Mouse (Mus musculus): ENCODE measurements around the gene Lrrc20. TPM values are rescaled to one million over a fixed set of nuclear protein-coding genes. Genes with fewer than 3 reads are reported as not detected.

Lrrc20 gene
- total RNA-seq, 1 experiment: 2.1 TPM

DNA sequence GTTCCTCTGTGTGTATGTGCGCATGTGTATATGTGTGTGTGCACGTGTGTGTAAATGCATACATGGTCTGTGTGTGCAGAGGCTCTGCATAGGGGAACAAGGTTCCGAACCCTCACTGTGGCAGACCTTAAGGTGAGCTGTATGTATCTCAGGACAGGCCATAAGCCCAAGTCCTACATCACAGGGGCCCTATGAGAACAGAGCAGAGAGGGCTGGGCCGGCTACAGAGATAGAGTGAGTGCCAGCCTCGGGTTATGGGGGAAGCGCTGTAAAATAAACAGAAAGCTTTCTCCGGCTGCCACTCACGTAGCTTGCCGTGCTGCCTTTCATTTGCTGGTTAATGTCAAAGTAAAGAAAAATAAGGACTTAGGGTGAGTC, 69.3 kb downstream of the Lrrc20 start:
- Histone ChIP-seq H3K27ac (ENCODE audit: insufficient read depth, low read depth, low read length, poor library complexity, severe bottlenecking) (no peak overlapping the region), H3K4me3 (ENCODE audit: insufficient read depth in 1 of 2, low read depth in 1 of 2, low read length in 2 of 2, poor library complexity in 1 of 2, severe bottlenecking in 1 of 2) (no peak overlapping the region), H3K36me3 (ENCODE audit: control insufficient read depth, insufficient read depth, low read length, poor library complexity, severe bottlenecking) (no peaks in the 10 kb centered on the region; the same call in 1 of the 2 replicates), H3K9me3 (ENCODE audit: control insufficient read depth, insufficient read depth, low read depth, low read length) (no peaks in the 10 kb centered on the region), H3K9ac (ENCODE audit: insufficient read depth, low read depth, low read length, poor library complexity, severe bottlenecking) (no peak overlapping the region), H3K4me1 (ENCODE audit: control insufficient read depth in 2 of 2, insufficient read depth in 2 of 2, low read length in 2 of 2, poor library complexity in 1 of 2) (peaks cover 0 to 4% of the 10 kb centered on the region in 2 experiments; a peak in 1 of 4 replicates)
- TF ChIP-seq ZNF384 (IDR thresholded peaks at IDR 0.05; ENCODE audit: low read depth, low read length): no peak
- no peak for TF ChIP-seq ZC3H11A (IDR thresholded peaks at IDR 0.05; ENCODE audit: borderline replicate concordance, low read depth, low read length)
- TF ChIP-seq CHD2 (IDR thresholded peaks at IDR 0.05; ENCODE audit: low read depth, low read length): no peak
- TF ChIP-seq MAFK (IDR thresholded peaks at IDR 0.05; ENCODE audit: insufficient read depth, low read depth, low read length): no peak
- no peak for TF ChIP-seq HCFC1 (IDR thresholded peaks at IDR 0.05; ENCODE audit: borderline replicate concordance, insufficient read depth, low read length)
- in situ Hi-C loops (cut with MboI; ENCODE audit: low sequenced_read_pairs in 2 of 2, unreplicated experiment in 2 of 2): no loop called here
- no peak for DNase-seq (ENCODE audit: low read depth, low spot score)

DNA sequence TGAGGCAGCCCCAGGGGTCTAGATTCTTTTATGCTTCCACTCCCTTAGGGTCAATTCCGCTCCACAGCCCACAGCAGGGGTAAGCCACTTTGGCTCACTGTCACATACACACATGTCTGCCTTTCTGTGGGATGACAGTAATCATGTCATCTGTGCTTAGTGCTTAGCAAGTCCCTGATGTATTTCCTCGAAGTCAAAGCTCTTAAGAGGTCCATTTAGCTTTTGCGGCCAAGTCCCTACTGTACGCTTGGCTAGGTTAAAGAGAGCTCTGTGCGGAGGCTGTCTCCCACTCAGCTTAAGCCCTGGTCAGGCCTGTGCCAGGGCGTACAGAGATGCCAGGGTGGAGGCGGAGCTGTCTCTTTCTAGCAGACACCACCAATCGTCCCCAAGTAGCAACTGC, 74.5 kb downstream of the Lrrc20 start:
- Histone ChIP-seq H3K9me3 (ENCODE audit: control insufficient read depth, insufficient read depth, low read depth, low read length) (no peaks in the 10 kb centered on the region), H3K36me3 (ENCODE audit: control insufficient read depth, insufficient read depth, low read length, poor library complexity, severe bottlenecking) (no peaks in the 10 kb centered on the region; the same call in 1 of the 2 replicates), H3K27ac (ENCODE audit: insufficient read depth, low read depth, low read length, poor library complexity, severe bottlenecking) (no peak overlapping the region), H3K9ac (ENCODE audit: insufficient read depth, low read depth, low read length, poor library complexity, severe bottlenecking) (no peak overlapping the region), H3K4me3 (ENCODE audit: insufficient read depth in 1 of 2, low read depth in 1 of 2, low read length in 2 of 2, poor library complexity in 1 of 2, severe bottlenecking in 1 of 2) (no peak overlapping the region), H3K4me1 (ENCODE audit: control insufficient read depth in 2 of 2, insufficient read depth in 2 of 2, low read length in 2 of 2, poor library complexity in 1 of 2) (no peaks in the 10 kb centered on the region)
- in situ Hi-C loops (cut with MboI; ENCODE audit: low sequenced_read_pairs in 2 of 2, unreplicated experiment in 2 of 2): no loop called here
- TF ChIP-seq HCFC1 (IDR thresholded peaks at IDR 0.05; ENCODE audit: borderline replicate concordance, insufficient read depth, low read length) (no peak), MAFK (IDR thresholded peaks at IDR 0.05; ENCODE audit: insufficient read depth, low read depth, low read length) (no peak), ZNF384 (IDR thresholded peaks at IDR 0.05; ENCODE audit: low read depth, low read length) (no peak), CHD2 (IDR thresholded peaks at IDR 0.05; ENCODE audit: low read depth, low read length) (no peak), ZC3H11A (IDR thresholded peaks at IDR 0.05; ENCODE audit: borderline replicate concordance, low read depth, low read length) (no peak)
- no peak for DNase-seq (ENCODE audit: low read depth, low spot score)

- in situ Hi-C loops (cut with MboI; ENCODE audit: low sequenced_read_pairs in 2 of 2, unreplicated experiment in 2 of 2): no loop called here
- DNase-seq (ENCODE audit: low read depth, low spot score): no peak
- Histone ChIP-seq H3K36me3 (ENCODE audit: control insufficient read depth, insufficient read depth, low read length, poor library complexity, severe bottlenecking) (no peaks in the 10 kb centered on the region; the same call in 1 of the 2 replicates), H3K4me3 (ENCODE audit: insufficient read depth in 1 of 2, low read depth in 1 of 2, low read length in 2 of 2, poor library complexity in 1 of 2, severe bottlenecking in 1 of 2) (no peak overlapping the region), H3K27ac (ENCODE audit: insufficient read depth, low read depth, low read length, poor library complexity, severe bottlenecking) (no peak overlapping the region), H3K9ac (ENCODE audit: insufficient read depth, low read depth, low read length, poor library complexity, severe bottlenecking) (no peak overlapping the region), H3K4me1 (ENCODE audit: control insufficient read depth in 2 of 2, insufficient read depth in 2 of 2, low read length in 2 of 2, poor library complexity in 1 of 2) (no peaks in the 10 kb centered on the region), H3K9me3 (ENCODE audit: control insufficient read depth, insufficient read depth, low read depth, low read length) (no peaks in the 10 kb centered on the region)
- TF ChIP-seq CHD2 (IDR thresholded peaks at IDR 0.05; ENCODE audit: low read depth, low read length) (no peak), ZNF384 (IDR thresholded peaks at IDR 0.05; ENCODE audit: low read depth, low read length) (no peak), HCFC1 (IDR thresholded peaks at IDR 0.05; ENCODE audit: borderline replicate concordance, insufficient read depth, low read length) (no peak), ZC3H11A (IDR thresholded peaks at IDR 0.05; ENCODE audit: borderline replicate concordance, low read depth, low read length) (no peak), MAFK (IDR thresholded peaks at IDR 0.05; ENCODE audit: insufficient read depth, low read depth, low read length) (no peak)
These were observed 79.6 kb downstream of the Lrrc20 start for GRCm38 (mm10) chr10:61555155-61555554.

DNA sequence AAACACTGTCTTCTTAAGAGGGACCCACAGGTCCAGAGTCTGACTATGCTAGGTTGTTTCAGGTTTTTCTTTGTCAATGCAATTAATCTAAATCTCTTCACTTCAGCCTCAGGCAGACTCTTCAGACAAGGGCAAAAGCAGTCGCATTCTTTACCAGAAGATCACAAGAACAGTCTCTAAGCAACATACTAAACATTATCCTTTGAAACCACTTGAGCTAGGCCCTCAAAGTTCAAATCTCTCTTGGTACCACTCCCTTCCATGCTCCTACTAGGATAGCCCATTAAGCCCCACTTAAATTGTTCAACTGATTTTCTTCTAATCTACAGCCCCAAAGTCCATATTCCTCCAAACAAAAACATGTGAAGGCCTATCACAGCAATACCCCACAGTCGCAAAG, 83.0 kb downstream of the Lrrc20 start:
- in situ Hi-C loops (cut with MboI; ENCODE audit: low sequenced_read_pairs in 2 of 2, unreplicated experiment in 2 of 2): no loop called here
- H3K9ac ChIP-seq (ENCODE audit: insufficient read depth, low read depth, low read length, poor library complexity, severe bottlenecking): no peak overlapping the region
- TF ChIP-seq MAFK (IDR thresholded peaks at IDR 0.05; ENCODE audit: insufficient read depth, low read depth, low read length) (no peak), ZC3H11A (IDR thresholded peaks at IDR 0.05; ENCODE audit: borderline replicate concordance, low read depth, low read length) (no peak), ZNF384 (IDR thresholded peaks at IDR 0.05; ENCODE audit: low read depth, low read length) (no peak), HCFC1 (IDR thresholded peaks at IDR 0.05; ENCODE audit: borderline replicate concordance, insufficient read depth, low read length) (no peak), CHD2 (IDR thresholded peaks at IDR 0.05; ENCODE audit: low read depth, low read length) (no peak)
- no peaks in the 10 kb centered on the region; a peak in 1 of 4 replicates for H3K4me1 ChIP-seq (ENCODE audit: control insufficient read depth in 2 of 2, insufficient read depth in 2 of 2, low read length in 2 of 2, poor library complexity in 1 of 2)
- H3K9me3 ChIP-seq (ENCODE audit: control insufficient read depth, insufficient read depth, low read depth, low read length): no peaks in the 10 kb centered on the region
- no peak overlapping the region for H3K27ac ChIP-seq (ENCODE audit: insufficient read depth, low read depth, low read length, poor library complexity, severe bottlenecking)
- no peak overlapping the region for H3K4me3 ChIP-seq (ENCODE audit: insufficient read depth in 1 of 2, low read depth in 1 of 2, low read length in 2 of 2, poor library complexity in 1 of 2, severe bottlenecking in 1 of 2)
- no peak for DNase-seq (ENCODE audit: low read depth, low spot score)
- no peaks in the 10 kb centered on the region for H3K36me3 ChIP-seq (ENCODE audit: control insufficient read depth, insufficient read depth, low read length, poor library complexity, severe bottlenecking)

GRCm38 (mm10) chr10:61559544-61559943, 83.9 kb downstream of the Lrrc20 start:
- Histone ChIP-seq H3K9ac (ENCODE audit: insufficient read depth, low read depth, low read length, poor library complexity, severe bottlenecking) (no peak overlapping the region), H3K9me3 (ENCODE audit: control insufficient read depth, insufficient read depth, low read depth, low read length) (no peaks in the 10 kb centered on the region), H3K4me1 (ENCODE audit: control insufficient read depth in 2 of 2, insufficient read depth in 2 of 2, low read length in 2 of 2, poor library complexity in 1 of 2) (no peaks in the 10 kb centered on the region; a peak in 1 of 4 replicates), H3K36me3 (ENCODE audit: control insufficient read depth, insufficient read depth, low read length, poor library complexity, severe bottlenecking) (no peaks in the 10 kb centered on the region), H3K4me3 (ENCODE audit: insufficient read depth in 1 of 2, low read depth in 1 of 2, low read length in 2 of 2, poor library complexity in 1 of 2, severe bottlenecking in 1 of 2) (no peak overlapping the region), H3K27ac (ENCODE audit: insufficient read depth, low read depth, low read length, poor library complexity, severe bottlenecking) (no peak overlapping the region)
- DNase-seq (ENCODE audit: low read depth, low spot score): no peak
- TF ChIP-seq ZC3H11A (IDR thresholded peaks at IDR 0.05; ENCODE audit: borderline replicate concordance, low read depth, low read length): no peak
- in situ Hi-C loops (cut with MboI; ENCODE audit: low sequenced_read_pairs in 2 of 2, unreplicated experiment in 2 of 2): no loop called here

All from ES-E14 (cell line).